Mouse (Mus musculus): ENCODE data around the gene Vhl. TPM values are rescaled to one million over a fixed set of nuclear protein-coding genes. Genes with fewer than 3 reads are reported as not detected.

Gene Vhl
- total RNA-seq (2017), result 17.1 to 24.7 TPM (median 21.6 TPM) in 3 replicates

DNA sequence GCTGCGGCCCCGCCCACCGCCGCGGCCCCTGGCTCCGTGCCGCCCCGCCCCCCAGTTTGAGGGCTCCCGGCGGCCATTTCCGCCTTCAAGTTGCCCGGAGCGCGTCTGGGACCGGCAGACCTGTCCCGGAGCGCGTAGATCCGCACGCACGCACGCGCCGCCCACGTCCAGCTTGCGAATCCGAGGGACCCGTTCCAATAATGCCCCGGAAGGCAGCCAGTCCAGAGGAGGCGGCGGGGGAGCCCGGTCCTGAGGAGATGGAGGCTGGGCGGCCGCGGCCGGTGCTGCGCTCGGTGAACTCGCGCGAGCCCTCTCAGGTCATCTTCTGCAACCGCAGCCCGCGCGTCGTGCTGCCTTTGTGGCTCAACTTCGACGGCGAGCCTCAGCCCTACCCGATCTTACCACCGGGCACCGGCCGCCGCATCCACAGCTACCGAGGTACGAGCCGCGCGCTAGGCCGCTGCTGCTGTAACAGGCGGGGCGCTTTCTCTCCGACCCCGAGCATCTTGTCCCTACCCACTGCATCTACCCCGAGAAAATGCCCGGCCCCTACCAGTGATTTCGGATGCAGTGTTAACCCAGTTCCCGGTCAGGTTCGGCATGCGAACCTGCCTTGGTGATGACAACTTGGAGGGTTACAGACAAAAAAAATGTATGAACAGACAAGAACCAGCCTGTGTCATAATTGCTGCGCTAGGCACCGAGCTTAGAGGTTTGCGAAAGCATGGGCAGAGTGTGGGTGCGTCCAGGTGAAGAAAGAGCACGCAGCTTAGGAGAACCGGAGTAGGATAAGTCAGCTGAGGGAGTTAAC is at the start of gene Vhl:
Gene Vhl, plus strand, starts transcription at position 19 of the 811 bp plus-strand sequence.
- peak; percentile 64 for ATAC-seq (replicated peaks; ENCODE audit: insufficient number of reproducible peaks, low FRiP score, low TSS enrichment, poor library complexity, severe bottlenecking)

DNA sequence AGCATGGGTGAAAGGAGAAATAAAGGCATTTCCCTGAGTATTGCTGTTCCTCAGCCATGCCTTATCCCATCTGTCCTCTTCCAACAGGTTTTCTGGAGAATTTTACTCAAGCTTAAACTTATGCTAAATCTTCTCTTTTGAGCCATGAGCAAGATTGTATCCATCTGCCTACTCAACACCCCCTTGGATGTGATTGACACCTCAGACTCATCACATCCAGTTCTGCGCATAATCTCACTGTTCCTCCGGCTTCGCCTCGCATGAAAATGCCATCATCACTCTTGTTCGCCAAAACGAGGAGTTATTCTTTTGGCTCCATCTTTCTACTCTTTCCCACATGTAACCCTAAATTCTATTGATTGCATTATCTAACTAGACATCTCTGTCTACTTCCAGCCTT is 47.7 kb upstream of the Vhl start:
- ATAC-seq (replicated peaks; ENCODE audit: insufficient number of reproducible peaks, low FRiP score, low TSS enrichment, poor library complexity, severe bottlenecking), result no peak

DNA sequence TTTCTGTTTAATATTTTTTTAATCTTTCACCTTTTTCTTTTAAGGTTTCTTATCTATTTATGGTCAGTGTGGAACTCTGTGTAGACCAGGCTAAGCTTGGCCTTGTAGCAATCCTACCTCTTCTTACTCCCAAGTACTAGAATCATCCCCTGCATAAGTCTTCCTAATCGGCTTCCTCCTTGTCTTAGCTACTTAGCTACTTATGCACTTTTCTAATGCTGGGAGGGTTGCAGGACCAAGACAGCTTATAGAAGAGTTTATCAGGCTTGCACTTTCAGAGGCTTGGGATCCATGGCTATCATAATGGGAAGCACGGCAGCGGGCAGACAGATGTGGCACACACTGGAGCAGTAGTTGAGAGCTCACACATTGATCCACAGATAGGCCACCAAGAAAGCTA is 44.5 kb upstream of the Vhl start:
- no peak for ATAC-seq (replicated peaks; ENCODE audit: insufficient number of reproducible peaks, low FRiP score, low TSS enrichment, poor library complexity, severe bottlenecking)

DNA sequence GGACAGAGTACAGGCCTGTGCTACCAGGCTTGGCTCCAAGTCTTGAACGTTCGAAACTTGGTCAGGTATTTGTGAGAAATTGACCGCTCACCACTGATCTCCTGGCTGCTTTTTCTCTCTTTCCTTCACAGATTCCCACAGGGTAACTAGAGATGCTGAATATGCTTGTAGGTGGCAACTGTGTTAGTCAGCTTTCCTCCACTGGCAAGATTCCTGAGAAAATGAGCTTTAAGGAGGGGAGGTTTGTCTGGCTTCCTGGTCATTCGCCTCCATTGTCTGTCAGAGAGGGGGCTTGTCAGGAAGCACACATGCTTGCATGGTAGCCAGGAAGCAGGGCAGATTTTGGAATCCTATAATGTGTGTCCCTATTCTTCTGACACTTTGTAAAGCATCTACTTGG is 40.7 kb upstream of the Vhl start:
- no peak for ATAC-seq (replicated peaks; ENCODE audit: insufficient number of reproducible peaks, low FRiP score, low TSS enrichment, poor library complexity, severe bottlenecking)

DNA sequence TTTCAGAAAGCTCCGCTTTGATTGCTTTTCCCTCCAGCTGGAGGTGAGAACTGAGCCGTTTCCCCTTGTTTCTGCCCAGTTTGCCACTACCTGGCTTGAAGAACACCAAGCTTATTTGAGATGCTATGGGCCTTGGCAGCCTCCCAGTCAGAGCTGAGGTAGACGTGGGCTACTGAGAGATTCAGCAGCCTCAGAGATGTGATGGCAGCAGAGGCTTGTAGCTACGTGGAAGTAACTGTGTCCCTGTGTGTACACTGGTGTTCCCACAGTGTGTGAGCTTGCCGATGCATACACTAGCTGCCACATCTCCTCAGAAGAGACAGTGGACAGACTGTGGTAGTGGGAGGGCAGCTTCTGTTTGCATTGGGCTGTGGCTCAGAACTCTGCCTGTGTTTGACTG is 38.7 kb upstream of the Vhl start:
- ATAC-seq (replicated peaks; ENCODE audit: insufficient number of reproducible peaks, low FRiP score, low TSS enrichment, poor library complexity, severe bottlenecking), result no peak

DNA sequence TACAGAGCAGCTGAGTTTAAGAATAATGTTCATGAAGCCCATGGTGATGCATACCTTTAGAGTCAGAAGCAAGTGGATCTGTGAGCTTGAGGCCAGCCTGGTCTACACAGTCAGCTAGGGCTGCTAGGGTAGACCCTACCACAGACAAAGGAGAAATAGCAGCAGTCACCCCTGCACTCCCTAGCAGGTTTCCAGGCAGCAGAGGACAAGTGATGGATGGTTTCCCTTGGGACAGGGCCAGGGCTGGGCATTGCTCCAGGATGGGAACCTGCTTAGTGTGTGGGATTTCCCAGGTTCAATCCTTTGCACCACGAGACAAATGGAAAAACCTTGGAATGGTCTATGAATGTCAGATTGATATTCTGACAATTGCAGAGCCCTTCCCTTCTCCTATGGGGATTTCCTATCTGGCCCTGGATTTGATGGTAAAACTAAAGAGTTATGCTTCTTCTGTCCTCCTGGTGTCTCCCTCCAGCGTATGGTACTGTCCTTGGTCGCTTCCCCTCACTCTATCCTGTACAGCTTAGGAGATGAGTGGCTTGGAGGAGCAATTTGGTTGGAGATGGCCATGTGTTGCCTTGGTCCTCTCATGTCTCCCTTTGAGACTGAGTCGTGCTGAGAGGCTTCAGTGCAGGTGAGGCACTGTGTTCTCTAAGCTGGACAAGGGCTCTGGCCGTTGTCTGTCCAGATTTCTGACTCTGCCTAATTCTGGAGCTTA is 37.1 kb upstream of the Vhl start:
- ATAC-seq (replicated peaks; ENCODE audit: insufficient number of reproducible peaks, low FRiP score, low TSS enrichment, poor library complexity, severe bottlenecking), result no peak

DNA sequence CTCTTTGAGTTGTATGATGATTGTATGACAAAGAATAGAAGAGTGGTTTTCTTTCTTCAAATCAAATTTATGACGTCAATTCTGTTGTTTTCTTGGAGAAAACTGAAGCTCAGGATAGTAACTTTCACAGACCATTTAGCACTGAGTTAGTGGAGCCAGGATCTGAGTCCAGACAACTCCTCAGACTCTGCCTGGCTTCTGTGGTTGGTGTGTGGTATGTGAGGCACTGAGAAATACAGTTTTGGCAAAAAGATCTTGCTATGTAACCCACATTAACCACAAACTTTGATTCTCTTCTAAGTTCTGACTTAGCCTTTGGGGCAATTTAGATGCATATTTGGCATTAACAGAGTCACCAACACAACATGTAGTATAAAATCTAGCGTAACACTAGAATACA is 31.1 kb upstream of the Vhl start:
- ATAC-seq (replicated peaks; ENCODE audit: insufficient number of reproducible peaks, low FRiP score, low TSS enrichment, poor library complexity, severe bottlenecking), result no peak

DNA sequence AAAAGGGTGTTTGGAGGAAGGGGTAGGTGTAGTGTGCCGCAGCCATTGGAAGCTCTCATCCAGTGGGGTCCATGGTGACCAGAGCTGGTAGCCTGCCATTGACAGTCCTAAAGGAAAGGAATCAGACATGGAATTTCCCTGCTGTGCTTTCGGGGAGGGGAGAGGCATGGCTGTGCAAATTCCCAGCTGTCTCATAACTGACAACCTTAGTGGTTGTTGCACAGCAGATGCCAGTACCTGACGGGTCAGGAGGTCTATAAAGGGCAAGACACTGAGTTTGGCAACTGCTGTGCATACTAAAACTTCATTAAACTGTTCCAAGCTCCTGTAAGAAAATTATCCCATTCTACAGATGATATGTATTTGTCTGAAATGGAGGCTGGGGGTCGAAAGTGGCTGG is 25.8 kb upstream of the Vhl start:
- ATAC-seq (replicated peaks; ENCODE audit: insufficient number of reproducible peaks, low FRiP score, low TSS enrichment, poor library complexity, severe bottlenecking), result no peak

- ATAC-seq (replicated peaks; ENCODE audit: insufficient number of reproducible peaks, low FRiP score, low TSS enrichment, poor library complexity, severe bottlenecking), result no peak
These were observed 23.9 kb upstream of the Vhl start for GRCm38 (mm10) chr6:113599833-113600232.

DNA sequence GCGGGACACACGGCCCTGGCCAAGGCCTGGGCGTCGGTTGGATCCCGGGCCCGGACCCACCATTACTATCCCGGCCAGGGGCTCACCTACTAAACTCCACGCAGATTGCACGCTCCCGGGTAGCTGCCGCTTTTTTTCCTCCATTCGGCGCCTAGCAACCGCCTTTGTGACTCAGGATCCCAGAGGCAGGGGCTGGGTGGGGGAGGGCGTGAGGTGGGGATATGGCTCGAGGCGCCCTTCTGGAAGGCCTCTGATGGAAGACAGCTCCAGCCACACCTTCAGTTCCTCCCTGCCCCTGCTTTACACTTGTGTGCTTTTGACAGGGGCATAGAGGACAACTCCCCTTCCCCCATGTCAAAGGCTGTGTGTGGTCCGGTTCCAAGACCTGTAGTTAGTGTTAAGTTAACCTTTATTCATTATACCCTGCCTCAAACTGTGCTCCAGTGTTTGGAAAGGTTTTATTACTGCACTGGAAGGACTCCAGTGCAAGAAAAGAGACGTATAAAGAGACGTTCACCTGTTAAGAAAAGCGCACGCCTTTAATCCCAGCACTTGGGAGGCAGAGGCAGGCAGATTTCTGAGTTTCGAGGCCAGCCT is 23.1 kb upstream of the Vhl start, which contains the start of gene Fancd2os:
Gene Fancd2os, minus strand, starts transcription at position 173 of the 597 bp plus-strand sequence.
- no peak for ATAC-seq (replicated peaks; ENCODE audit: insufficient number of reproducible peaks, low FRiP score, low TSS enrichment, poor library complexity, severe bottlenecking)

GRCm38 (mm10) chr6:113602821-113603220 is 20.9 kb upstream of the Vhl start:
- ATAC-seq (replicated peaks; ENCODE audit: insufficient number of reproducible peaks, low FRiP score, low TSS enrichment, poor library complexity, severe bottlenecking), result no peak

DNA sequence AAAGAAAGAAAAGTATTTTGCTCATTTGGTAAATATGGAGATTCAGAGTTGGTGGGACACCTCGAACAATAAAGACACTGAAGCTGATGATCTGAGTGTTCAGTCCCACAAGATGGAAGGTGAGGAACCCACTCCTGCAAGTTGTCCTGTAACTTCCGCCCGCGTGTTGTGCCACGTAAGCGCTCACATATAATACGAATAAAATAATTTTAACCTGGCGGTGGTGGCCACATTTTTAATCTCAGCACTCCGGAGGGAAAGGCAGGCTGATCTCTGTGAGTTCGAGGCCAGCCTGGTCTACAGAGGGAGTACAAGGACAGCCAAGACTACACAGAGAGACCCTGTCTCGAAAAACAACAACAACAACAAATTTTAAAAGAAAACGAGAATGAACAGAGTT is 19.8 kb upstream of the Vhl start:
- no peak for ATAC-seq (replicated peaks; ENCODE audit: insufficient number of reproducible peaks, low FRiP score, low TSS enrichment, poor library complexity, severe bottlenecking)

- peak; percentile 88 for ATAC-seq (replicated peaks; ENCODE audit: insufficient number of reproducible peaks, low FRiP score, low TSS enrichment, poor library complexity, severe bottlenecking)
These were observed 19.1 kb upstream of the Vhl start, which contains the start of gene Brk1 for GRCm38 (mm10) chr6:113604432-113605223. Gene Brk1 (plus strand): TSS chr6:113604772.

DNA sequence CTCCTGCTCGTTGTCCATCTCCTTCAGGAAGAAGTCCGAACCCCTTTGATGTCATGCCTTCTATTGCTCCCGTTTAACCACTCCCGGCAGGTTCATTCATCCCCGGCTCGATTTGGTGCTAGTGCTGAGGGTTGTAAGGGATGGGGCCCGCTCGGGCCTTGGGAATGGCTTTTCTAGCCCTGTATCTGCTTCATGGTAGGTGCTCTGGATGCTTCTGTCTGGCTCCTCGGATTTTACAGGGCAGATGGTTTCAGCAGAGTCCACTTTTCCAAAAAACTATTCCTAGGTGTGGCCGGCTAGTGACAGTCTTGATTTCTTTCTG is 18.6 kb upstream of the Vhl start:
- no peak; the same call in 1 of the 2 replicates for ATAC-seq (replicated peaks; ENCODE audit: insufficient number of reproducible peaks, low FRiP score, low TSS enrichment, poor library complexity, severe bottlenecking)

- no peak for ATAC-seq (replicated peaks; ENCODE audit: insufficient number of reproducible peaks, low FRiP score, low TSS enrichment, poor library complexity, severe bottlenecking)
These were observed 14.9 kb upstream of the Vhl start for GRCm38 (mm10) chr6:113608871-113609270.

- ATAC-seq (replicated peaks; ENCODE audit: insufficient number of reproducible peaks, low FRiP score, low TSS enrichment, poor library complexity, severe bottlenecking), result no peak
These were observed 14.5 kb upstream of the Vhl start for GRCm38 (mm10) chr6:113609293-113609692.

DNA sequence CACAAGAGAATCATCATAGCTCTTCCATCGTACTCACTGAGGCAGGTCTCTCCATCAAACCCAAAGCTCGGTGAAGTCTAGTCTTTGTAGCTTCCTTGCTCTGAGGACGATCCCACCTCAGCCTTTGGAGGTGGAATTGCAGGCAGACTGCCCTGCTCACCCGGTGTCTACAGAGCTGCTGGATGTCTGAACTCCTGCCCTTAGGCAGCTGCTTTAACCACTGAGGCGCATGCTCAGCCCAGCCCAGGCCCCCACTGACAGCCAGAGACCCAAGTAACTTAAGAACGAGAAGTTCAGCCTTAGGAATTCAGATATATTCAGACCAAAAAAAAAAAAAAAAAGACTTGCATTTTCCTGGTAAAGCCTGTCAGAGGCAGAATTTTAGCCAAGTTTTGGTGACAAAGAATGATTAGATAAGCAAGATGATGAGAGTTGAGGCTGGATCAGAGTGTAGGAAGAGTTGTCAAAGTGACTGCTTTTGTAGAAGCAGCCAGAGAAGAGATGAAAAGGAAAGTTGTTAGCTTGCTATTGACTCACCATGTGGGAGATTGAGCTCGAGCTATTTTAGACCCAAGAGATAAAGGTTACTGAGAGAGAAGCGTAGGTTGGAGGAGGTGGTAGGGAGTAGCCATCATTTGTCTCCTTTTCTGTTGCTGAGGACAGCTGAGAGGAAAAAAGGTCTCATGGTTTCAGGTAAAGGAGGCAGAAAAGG is 11.3 kb upstream of the Vhl start:
- no peak for ATAC-seq (replicated peaks; ENCODE audit: insufficient number of reproducible peaks, low FRiP score, low TSS enrichment, poor library complexity, severe bottlenecking)

DNA sequence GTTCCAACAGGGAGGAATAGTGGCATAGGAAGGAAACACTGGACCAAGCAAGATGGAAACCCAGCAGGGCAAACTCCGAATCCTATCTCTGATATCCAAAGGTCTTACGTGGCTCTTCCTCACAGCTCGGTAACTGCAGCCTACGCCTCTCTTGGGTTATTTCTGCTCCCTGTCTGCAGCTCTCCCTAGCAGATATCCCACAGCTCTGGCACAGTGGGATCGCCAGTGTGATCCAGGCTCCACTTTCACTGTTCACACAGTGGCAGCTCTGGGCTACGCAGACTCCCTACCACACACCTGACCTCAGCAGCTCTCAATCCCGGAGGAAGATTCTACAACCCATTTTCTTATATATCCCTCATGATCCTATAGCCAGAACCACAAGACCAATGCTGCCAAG is 9.6 kb upstream of the Vhl start:
- ATAC-seq (replicated peaks; ENCODE audit: insufficient number of reproducible peaks, low FRiP score, low TSS enrichment, poor library complexity, severe bottlenecking), result no peak; the same call in 1 of the 2 replicates

All from monocyte, adult 5-6 weeks (primary cell).